Mouse (Mus musculus): ENCODE results near the gene Cntnap5c. TPM values are rescaled to one million over a fixed set of nuclear protein-coding genes. Genes with fewer than 3 reads are reported as not detected.
"Not testable (repeated sequence)": the region's sequence is repeated elsewhere in the genome, so short reads cannot be mapped to it uniquely, and the experiment has no call there.

The Cntnap5c gene
- polyA plus RNA-seq, 1 experiment from 2014 or later, result not detected

GRCm38 (mm10) chr17:57799414-57799985 lies 30.1 kb downstream of the Cntnap5c start:
- no peaks in the 10 kb centered on the region for H3K27me3 ChIP-seq (ENCODE audit: control insufficient read depth, insufficient read depth, low read depth, low read length)
- H3K9me3 ChIP-seq (replicated peaks; ENCODE audit: control insufficient read depth, low read length), result no peaks in the 10 kb centered on the region; the same call in 1 of the 2 replicates
- no peaks in the 10 kb centered on the region for H3K4me1 ChIP-seq (ENCODE audit: control insufficient read depth, low read depth, low read length)
- H3K36me3 ChIP-seq (ENCODE audit: control insufficient read depth, insufficient read depth), result no peaks in the 10 kb centered on the region
- H3K4me2 ChIP-seq (ENCODE audit: low read depth, low read length), result no peak overlapping the region
- no peak for ATAC-seq (ENCODE audit: low read depth)
- WGBS (ENCODE audit: insufficient replicate concordance), result 51% methylated on average over 3 of the region's 3 CpGs
- H3K9ac ChIP-seq (ENCODE audit: low read depth, low read length), result no peak overlapping the region
- H3K4me3 ChIP-seq (ENCODE audit: low read depth, low read length), result no peak overlapping the region
- no peak overlapping the region for H3K27ac ChIP-seq (ENCODE audit: low read length)

DNA sequence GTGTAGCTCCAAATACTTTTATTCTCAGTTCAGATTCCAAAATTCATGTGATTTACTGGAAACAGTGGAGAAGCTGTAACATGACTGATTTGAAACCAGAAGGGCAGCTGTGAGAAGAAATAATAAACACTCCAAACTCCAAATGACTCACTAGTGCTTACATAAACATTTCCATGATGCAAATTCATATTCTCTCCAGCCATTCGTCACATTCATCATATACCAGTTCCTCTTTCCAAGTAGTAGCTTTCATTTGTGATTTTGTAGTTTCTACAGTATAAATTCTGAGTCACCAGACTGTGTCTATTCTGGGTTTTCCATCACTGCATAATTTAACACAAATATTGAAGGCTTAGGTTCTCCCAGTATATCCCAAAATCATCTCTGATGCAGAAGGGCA lies 31.8 kb downstream of the Cntnap5c start:
- Histone ChIP-seq H3K27ac (ENCODE audit: low read length) (no peak overlapping the region), H3K4me1 (ENCODE audit: control insufficient read depth, low read depth, low read length) (no peaks in the 10 kb centered on the region), H3K4me3 (ENCODE audit: low read depth, low read length) (no peak overlapping the region), H3K9me3 (replicated peaks; ENCODE audit: control insufficient read depth, low read length) (no peaks in the 10 kb centered on the region; the same call in 1 of the 2 replicates), H3K4me2 (ENCODE audit: low read depth, low read length) (no peak overlapping the region), H3K27me3 (ENCODE audit: control insufficient read depth, insufficient read depth, low read depth, low read length) (no peaks in the 10 kb centered on the region), H3K36me3 (ENCODE audit: control insufficient read depth, insufficient read depth) (no peaks in the 10 kb centered on the region), H3K9ac (ENCODE audit: low read depth, low read length) (no peak overlapping the region)
- no peak for ATAC-seq (ENCODE audit: low read depth)
- 41% methylated on average over 1 of the region's 1 CpGs for WGBS (ENCODE audit: insufficient replicate concordance)

DNA sequence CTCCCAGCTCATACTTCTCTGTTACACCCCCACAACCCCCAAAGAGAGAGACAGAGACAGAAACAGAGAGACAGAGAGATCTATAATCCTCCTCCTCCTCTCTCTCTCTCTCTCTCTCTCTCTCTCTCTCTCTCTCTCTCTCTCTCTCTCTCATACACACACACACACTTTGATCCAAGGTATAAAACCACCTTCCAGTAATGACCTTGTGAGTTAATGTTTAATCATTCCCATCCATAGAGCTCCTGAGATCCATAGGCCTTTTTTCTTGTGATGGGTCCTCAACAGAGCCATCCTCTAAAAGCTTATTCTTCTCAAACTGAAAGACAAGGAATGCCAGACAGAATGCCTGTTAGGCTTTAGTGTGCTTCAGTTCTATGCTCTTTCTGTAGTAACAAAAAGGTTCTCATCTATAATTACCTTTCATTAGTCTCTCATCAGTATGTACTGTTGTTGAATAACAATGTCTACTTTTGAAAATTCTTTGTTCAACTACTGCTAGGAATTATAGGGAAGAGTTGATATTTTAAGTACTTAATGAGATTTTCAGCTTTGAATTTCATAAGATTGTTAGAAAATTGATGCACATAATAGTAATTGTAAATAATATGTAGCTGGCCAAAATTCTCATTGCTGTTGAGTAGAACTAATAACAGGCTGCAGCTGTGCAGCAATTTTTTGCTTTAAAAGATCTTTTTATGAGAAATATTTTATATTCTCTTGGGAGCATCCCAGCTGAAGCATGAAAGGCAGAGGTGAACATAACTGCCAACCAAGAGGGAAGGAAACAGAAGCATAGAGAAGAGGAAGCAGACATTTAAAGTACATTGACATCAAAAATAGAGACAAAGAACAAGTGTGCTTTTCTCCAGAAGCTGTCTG lies 68.0 kb downstream of the Cntnap5c start:
- Histone ChIP-seq H3K4me2 (ENCODE audit: low read depth, low read length) (no peak overlapping the region), H3K4me3 (ENCODE audit: low read depth, low read length) (no peak overlapping the region), H3K4me1 (ENCODE audit: control insufficient read depth, low read depth, low read length) (no peaks in the 10 kb centered on the region), H3K27me3 (ENCODE audit: control insufficient read depth, insufficient read depth, low read depth, low read length) (no peaks in the 10 kb centered on the region), H3K9ac (ENCODE audit: low read depth, low read length) (no peak overlapping the region), H3K36me3 (ENCODE audit: control insufficient read depth, insufficient read depth) (no peaks in the 10 kb centered on the region), H3K9me3 (replicated peaks; ENCODE audit: control insufficient read depth, low read length) (no peaks in the 10 kb centered on the region), H3K27ac (ENCODE audit: low read length) (no peak overlapping the region)
- ATAC-seq (ENCODE audit: low read depth), result no peak

- not testable (repeated sequence) for H3K4me2 ChIP-seq (ENCODE audit: low read depth, low read length); H3K27ac ChIP-seq (ENCODE audit: low read length); ATAC-seq (ENCODE audit: low read depth); H3K36me3 ChIP-seq (ENCODE audit: control insufficient read depth, insufficient read depth); H3K4me1 ChIP-seq (ENCODE audit: control insufficient read depth, low read depth, low read length); H3K9ac ChIP-seq (ENCODE audit: low read depth, low read length); H3K9me3 ChIP-seq (replicated peaks; ENCODE audit: control insufficient read depth, low read length); H3K4me3 ChIP-seq (ENCODE audit: low read depth, low read length); H3K27me3 ChIP-seq (ENCODE audit: control insufficient read depth, insufficient read depth, low read depth, low read length)
- WGBS (ENCODE audit: insufficient replicate concordance), result no CpG with 5 or more reads among the region's 4 CpGs
Measured at GRCm38 (mm10) chr17:57855811-57856210, 86.4 kb downstream of the Cntnap5c start.

GRCm38 (mm10) chr17:57865996-57866395 lies 96.6 kb downstream of the Cntnap5c start:
- no peaks in the 10 kb centered on the region for H3K4me1 ChIP-seq (ENCODE audit: control insufficient read depth, low read depth, low read length)
- ATAC-seq (ENCODE audit: low read depth), result no peak
- no peak overlapping the region for H3K4me2 ChIP-seq (ENCODE audit: low read depth, low read length)
- H3K4me3 ChIP-seq (ENCODE audit: low read depth, low read length), result no peak overlapping the region
- no peaks in the 10 kb centered on the region for H3K27me3 ChIP-seq (ENCODE audit: control insufficient read depth, insufficient read depth, low read depth, low read length)
- H3K9ac ChIP-seq (ENCODE audit: low read depth, low read length), result no peak overlapping the region
- H3K27ac ChIP-seq (ENCODE audit: low read length), result no peak overlapping the region
- H3K9me3 ChIP-seq (replicated peaks; ENCODE audit: control insufficient read depth, low read length), result no peaks in the 10 kb centered on the region
- no peaks in the 10 kb centered on the region for H3K36me3 ChIP-seq (ENCODE audit: control insufficient read depth, insufficient read depth)

DNA sequence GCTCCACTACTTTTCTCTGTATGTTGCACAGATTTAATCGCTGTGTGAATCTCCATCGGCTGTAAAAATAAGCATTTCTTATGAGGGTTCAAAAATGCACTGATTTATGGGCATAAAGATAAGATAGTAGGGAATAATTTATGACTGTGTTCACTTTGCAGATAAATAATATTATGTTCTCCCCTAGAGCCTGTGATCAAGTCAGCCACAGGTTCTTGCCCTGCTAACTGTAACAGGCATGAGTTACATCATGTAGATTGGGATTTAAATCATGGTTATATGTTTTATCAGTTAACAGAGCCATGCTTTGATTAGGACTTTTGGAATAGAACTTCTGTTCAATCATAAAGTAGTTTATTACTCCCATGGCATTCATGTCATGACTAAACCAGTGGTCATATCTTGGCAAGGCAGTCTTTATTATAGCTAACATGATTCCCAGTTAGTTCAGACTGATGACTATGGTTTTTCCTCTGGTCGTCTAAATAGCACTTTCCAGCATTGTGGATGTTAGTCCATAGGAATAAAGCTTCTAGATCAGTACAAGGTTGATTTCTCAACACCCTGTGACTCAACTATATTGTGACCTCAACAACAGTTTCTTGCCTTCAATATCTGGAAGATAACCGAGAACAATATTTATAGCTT lies 118.5 kb downstream of the Cntnap5c start:
- H3K27me3 ChIP-seq (ENCODE audit: control insufficient read depth, insufficient read depth, low read depth, low read length), result no peaks in the 10 kb centered on the region
- ATAC-seq (ENCODE audit: low read depth), result no peak
- no peak overlapping the region for H3K27ac ChIP-seq (ENCODE audit: low read length)

DNA sequence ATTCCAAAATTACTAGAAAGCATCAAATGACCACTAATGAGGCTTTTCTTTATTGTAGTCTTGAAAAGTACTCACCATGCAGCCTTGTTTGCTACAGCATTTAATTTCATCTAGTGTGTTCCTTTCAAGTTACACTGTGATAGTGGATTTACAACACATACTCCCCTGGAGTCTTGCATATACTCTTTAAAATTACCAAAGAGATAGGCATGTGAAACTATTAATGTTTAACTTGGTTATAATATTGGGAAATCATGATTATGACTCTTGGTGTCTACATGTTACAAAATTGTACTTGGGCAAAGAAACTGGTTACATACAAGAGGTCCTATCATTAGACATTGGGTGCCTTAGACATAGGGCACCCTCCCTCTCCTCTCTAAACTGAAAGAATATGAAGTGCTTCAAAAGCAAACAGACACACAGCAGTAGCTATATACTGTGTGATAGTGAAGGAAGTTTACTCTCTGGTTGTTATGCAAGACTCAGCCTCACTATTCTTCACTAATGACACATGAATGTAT lies 142.5 kb downstream of the Cntnap5c start:
- Histone ChIP-seq H3K9ac (ENCODE audit: low read depth, low read length) (no peak overlapping the region), H3K4me2 (ENCODE audit: low read depth, low read length) (no peak overlapping the region), H3K36me3 (ENCODE audit: control insufficient read depth, insufficient read depth) (no peaks in the 10 kb centered on the region), H3K9me3 (replicated peaks; ENCODE audit: control insufficient read depth, low read length) (no peaks in the 10 kb centered on the region), H3K27me3 (ENCODE audit: control insufficient read depth, insufficient read depth, low read depth, low read length) (no peaks in the 10 kb centered on the region), H3K4me1 (ENCODE audit: control insufficient read depth, low read depth, low read length) (no peaks in the 10 kb centered on the region), H3K4me3 (ENCODE audit: low read depth, low read length) (no peak overlapping the region), H3K27ac (ENCODE audit: low read length) (no peak overlapping the region)
- ATAC-seq (ENCODE audit: low read depth), result no peak

More for the DNA sequence above, 118.5 kb downstream of the Cntnap5c start:
- no peak overlapping the region for H3K4me3 ChIP-seq (ENCODE audit: low read depth, low read length)
- H3K4me2 ChIP-seq (ENCODE audit: low read depth, low read length), result no peak overlapping the region
- H3K9ac ChIP-seq (ENCODE audit: low read depth, low read length), result no peak overlapping the region
- no peaks in the 10 kb centered on the region for H3K9me3 ChIP-seq (replicated peaks; ENCODE audit: control insufficient read depth, low read length)
- WGBS (ENCODE audit: insufficient replicate concordance), result 53% methylated on average over 4 of the region's 4 CpGs
- no peaks in the 10 kb centered on the region for H3K36me3 ChIP-seq (ENCODE audit: control insufficient read depth, insufficient read depth)
- no peaks in the 10 kb centered on the region for H3K4me1 ChIP-seq (ENCODE audit: control insufficient read depth, low read depth, low read length)

DNA sequence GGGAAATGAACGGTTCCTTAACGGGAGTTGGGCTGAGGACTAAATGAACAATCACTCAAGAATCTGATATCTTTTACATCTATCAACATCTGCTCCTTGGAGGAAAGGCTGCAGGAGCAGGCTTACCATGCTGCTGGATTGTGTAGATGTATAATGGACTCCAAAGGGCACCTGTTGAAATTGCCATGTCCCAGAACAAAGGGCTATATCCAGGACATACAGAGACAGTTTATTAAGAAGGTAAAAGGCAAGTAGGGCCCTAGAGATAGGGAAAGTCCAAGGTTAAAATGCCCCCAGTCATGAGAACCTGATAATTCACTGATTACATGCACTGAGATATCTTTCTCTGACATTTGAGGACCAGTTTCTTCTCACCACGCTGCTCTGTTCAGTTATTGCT lies 214.9 kb downstream of the Cntnap5c start:
- Histone ChIP-seq H3K27ac (ENCODE audit: low read length) (no peak overlapping the region), H3K4me1 (ENCODE audit: control insufficient read depth, low read depth, low read length) (no peaks in the 10 kb centered on the region), H3K4me2 (ENCODE audit: low read depth, low read length) (no peak overlapping the region), H3K4me3 (ENCODE audit: low read depth, low read length) (no peak overlapping the region), H3K9me3 (replicated peaks; ENCODE audit: control insufficient read depth, low read length) (no peaks in the 10 kb centered on the region), H3K36me3 (ENCODE audit: control insufficient read depth, insufficient read depth) (no peaks in the 10 kb centered on the region), H3K9ac (ENCODE audit: low read depth, low read length) (no peak overlapping the region), H3K27me3 (ENCODE audit: control insufficient read depth, insufficient read depth, low read depth, low read length) (no peaks in the 10 kb centered on the region)
- no peak for ATAC-seq (ENCODE audit: low read depth)
- 56% methylated on average over 3 of the region's 3 CpGs for WGBS (ENCODE audit: insufficient replicate concordance)

DNA sequence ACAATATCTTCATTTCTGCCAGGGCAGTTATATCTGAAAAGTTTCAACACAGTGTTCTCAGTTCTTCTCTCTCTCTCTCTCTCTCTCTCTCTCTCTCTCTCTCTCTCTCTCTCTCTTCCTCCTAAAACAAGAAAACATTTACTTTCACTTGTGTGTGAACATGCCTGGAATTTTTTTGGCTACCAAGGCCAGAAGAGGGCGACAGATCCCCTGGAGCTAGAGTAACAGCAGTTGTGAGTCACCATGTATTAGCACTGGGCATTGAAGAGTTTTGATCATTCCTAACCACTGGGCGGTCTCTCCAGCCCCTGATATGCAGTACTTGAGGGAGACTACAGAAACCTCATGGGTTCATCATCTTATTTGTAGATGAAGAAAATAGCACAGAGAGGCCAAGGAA lies 219.1 kb downstream of the Cntnap5c start:
- no peaks in the 10 kb centered on the region for H3K9me3 ChIP-seq (replicated peaks; ENCODE audit: control insufficient read depth, low read length)
- ATAC-seq (ENCODE audit: low read depth), result no peak
- WGBS (ENCODE audit: insufficient replicate concordance), result 40% methylated on average over 2 of the region's 2 CpGs
- no peak overlapping the region for H3K4me3 ChIP-seq (ENCODE audit: low read depth, low read length)
- H3K9ac ChIP-seq (ENCODE audit: low read depth, low read length), result no peak overlapping the region
- H3K27ac ChIP-seq (ENCODE audit: low read length), result no peak overlapping the region
- H3K36me3 ChIP-seq (ENCODE audit: control insufficient read depth, insufficient read depth), result no peaks in the 10 kb centered on the region
- H3K4me1 ChIP-seq (ENCODE audit: control insufficient read depth, low read depth, low read length), result no peaks in the 10 kb centered on the region
- H3K27me3 ChIP-seq (ENCODE audit: control insufficient read depth, insufficient read depth, low read depth, low read length), result no peaks in the 10 kb centered on the region
- no peak overlapping the region for H3K4me2 ChIP-seq (ENCODE audit: low read depth, low read length)
